Mouse (Mus musculus): ENCODE measurements around the gene Pbxip1. TPM values are rescaled to one million over a fixed set of nuclear protein-coding genes. Genes with fewer than 3 reads are reported as not detected.

The Pbxip1 gene
- polyA plus RNA-seq, 1 experiment from 2014 or later = 14.1 TPM

DNA sequence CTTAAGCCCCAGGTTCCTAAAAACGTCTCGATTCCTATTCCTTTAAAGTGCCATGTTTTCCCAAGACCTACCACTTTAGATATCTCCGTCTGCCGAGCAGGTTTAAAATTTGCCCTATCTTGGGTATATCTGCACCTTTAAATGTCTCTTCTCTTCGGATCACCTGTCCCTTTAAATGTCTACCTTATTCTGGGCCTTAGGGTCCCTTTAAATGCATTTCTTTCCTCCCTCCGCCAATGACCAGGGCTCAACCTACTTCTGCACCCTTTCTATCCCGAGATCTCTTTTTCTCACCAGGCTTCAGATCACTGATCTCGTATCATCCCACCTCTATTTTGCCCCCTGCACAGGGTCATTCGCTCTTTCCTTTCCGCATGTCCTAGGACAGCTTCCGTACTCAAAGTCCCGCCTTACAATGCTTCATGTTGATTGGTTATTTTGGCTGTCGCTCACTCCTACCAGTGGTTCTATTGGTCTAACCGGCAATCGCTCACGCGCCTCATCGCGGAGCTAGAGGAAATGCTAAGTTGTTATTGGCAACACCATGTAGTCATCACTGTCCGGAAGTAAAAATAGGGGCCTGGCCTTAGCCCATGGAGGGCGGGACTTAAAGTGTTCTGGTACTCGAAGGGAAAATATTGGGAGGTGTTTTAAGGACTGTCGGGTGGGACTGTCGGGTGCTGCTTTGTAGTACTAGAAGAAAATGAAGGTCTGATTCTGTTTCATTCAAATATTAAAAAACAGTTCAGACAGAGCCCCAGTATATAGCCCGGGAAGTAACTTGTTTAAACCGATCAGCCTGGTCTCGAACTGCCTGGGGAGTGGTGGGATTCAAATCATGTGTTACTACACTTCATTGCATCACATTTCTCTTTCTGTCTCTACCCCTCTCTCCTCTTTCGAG lies 24.8 kb upstream of the Pbxip1 start, which contains the start of gene Flad1:
TSS of gene Flad1 (minus strand) at position 381 of the 904 bp plus-strand sequence.
- 7% methylated on average over 28 of the region's 28 CpGs for WGBS
- H3K4me1 ChIP-seq (replicated peaks) = peaks cover 20% of the 10 kb centered on the region
- peak within 1 kb of the TSS; percentile 52 for H3K4me3 ChIP-seq (replicated peaks)
- peak; percentile 100 for ATAC-seq
- no peaks in the 10 kb centered on the region for H3K9me3 ChIP-seq
- H3K36me3 ChIP-seq = peaks cover 43% of the 10 kb centered on the region
- H3K4me2 ChIP-seq (replicated peaks) = peak within 1 kb of the TSS; percentile 69
- peak within 1 kb of the TSS; percentile 67 for H3K27ac ChIP-seq
- H3K27me3 ChIP-seq = no peaks in the 10 kb centered on the region
- peak within 1 kb of the TSS; percentile 60 for H3K9ac ChIP-seq (replicated peaks)

DNA sequence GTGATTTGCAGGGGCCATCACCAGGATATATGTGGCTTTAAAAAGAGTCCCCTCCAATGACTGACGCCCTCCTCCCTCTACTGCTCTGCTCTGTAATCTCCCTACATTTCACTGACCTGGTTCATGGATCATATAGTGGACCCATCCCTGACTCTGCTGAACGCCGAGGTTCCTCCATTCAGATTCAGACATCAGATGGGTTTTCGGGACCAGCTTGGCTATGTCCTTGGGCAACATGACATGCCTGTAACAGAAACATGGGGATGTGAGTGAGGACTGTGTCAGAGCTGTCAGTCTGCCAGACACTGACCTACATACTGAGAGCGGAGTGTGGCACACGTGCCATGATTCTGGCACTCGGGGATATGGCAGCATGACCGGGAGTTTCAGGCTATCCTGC lies 20.3 kb upstream of the Pbxip1 start:
- H3K36me3 ChIP-seq = peaks cover 23% of the 10 kb centered on the region
- no peak for ATAC-seq
- H3K4me1 ChIP-seq (replicated peaks) = peaks cover 42% of the 10 kb centered on the region
- no peak overlapping the region for H3K4me2 ChIP-seq (replicated peaks)
- no peak overlapping the region for H3K27ac ChIP-seq
- no peaks in the 10 kb centered on the region for H3K9me3 ChIP-seq
- no peak overlapping the region for H3K4me3 ChIP-seq (replicated peaks)
- H3K9ac ChIP-seq (replicated peaks) = no peak overlapping the region
- 96% methylated on average over 8 of the region's 8 CpGs for WGBS
- no peaks in the 10 kb centered on the region for H3K27me3 ChIP-seq

DNA sequence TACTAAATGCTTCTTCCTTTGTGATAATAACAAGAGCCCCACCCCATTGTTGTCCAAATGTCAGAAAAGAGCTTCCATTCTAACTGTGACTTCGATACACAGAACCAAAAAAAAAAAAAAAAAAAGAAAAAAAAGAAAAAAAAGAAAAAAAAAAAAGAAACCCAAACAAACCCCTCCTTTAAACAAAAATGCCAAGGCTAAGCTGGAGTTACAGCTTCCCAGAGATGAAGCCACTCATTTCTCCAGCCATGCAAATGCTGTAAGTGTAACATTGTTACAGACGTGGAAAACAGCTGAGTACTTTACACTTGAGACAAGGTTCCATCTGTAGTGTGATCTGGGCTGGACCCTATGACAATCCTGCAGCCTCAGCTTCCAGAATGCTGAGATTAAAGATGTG lies 19.4 kb upstream of the Pbxip1 start:
- peaks cover 23% of the 10 kb centered on the region for H3K36me3 ChIP-seq
- H3K4me3 ChIP-seq (replicated peaks) = peak overlapping the region; percentile 57
- peak overlapping the region; percentile 66 for H3K9ac ChIP-seq (replicated peaks)
- H3K4me1 ChIP-seq (replicated peaks) = peaks cover 51% of the 10 kb centered on the region
- no peaks in the 10 kb centered on the region for H3K9me3 ChIP-seq
- H3K4me2 ChIP-seq (replicated peaks) = peak overlapping the region; percentile 88
- peak overlapping the region; percentile 74 for H3K27ac ChIP-seq
- no peaks in the 10 kb centered on the region for H3K27me3 ChIP-seq
- ATAC-seq = no peak
- 28% methylated on average over 2 of the region's 2 CpGs for WGBS

DNA sequence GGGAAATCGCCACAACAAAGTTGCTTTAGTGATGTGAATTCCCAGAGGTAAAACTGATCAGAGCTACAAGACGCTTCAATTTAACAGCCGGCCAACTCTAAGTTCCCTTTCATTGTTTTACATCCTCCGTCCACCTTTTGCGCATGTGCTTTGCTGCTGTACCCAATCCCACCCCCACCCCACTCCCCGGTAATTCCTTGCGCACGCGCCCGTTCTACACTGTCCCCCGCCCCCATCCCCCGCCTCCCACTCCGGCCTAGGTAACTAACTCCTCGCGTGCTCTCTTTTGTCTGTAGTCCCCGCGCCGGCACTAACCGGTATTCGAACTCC lies 18.7 kb upstream of the Pbxip1 start:
- Histone ChIP-seq H3K27ac (peak overlapping the region; percentile 74), H3K4me1 (replicated peaks) (peaks cover 52% of the 10 kb centered on the region), H3K36me3 (peaks cover 23% of the 10 kb centered on the region), H3K4me3 (replicated peaks) (peak overlapping the region; percentile 57), H3K4me2 (replicated peaks) (peak overlapping the region; percentile 88), H3K9me3 (no peaks in the 10 kb centered on the region), H3K9ac (replicated peaks) (peak overlapping the region; percentile 66), H3K27me3 (no peaks in the 10 kb centered on the region)
- whole genome bisulfite sequencing = under 1% methylated on average over 20 of the region's 20 CpGs
- peak; percentile 51 for ATAC-seq

DNA sequence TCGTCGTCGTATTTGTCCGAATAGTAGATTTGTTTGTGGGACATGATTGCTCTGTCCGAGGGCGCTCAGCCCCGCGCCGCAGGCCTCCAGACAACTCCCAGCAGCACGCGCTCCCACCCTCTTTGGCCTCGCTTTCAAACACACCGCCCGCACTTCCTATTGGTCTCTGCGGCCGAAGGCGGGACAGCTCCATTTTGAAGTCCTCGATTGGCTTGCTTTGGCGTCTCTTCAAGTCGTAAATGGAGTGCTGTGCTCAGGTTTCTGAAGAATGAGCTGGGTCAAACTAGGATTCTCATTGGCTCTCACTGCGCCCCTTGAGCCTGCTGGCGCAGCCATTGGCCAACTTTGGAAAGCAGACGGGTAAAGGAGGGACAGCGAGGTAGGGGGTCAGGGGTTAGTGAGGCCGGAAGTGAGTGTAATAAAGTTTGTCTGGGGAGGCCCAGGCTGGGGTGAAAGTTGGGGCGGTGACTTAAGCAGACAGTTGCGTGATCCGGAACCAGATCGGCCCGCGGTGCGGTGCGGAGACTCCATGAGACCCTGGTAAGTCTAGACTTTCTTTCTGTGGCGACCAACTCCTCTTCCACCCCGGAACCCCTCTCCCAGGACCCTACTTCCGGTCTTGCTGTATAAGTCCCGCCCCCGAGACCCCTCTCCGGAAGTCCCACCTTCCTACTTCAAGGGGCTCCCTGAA lies 18.2 kb upstream of the Pbxip1 start, which contains the start of the genes Cks1b and Shc1:
TSS of gene Cks1b (minus strand) at position 214 of the 691 bp plus-strand sequence.
TSS of gene Shc1 (plus strand) at position 274 of the 691 bp plus-strand sequence.
- Histone ChIP-seq H3K27me3 (no peaks in the 10 kb centered on the region), H3K4me2 (replicated peaks) (peak within 1 kb of the TSS; percentile 88), H3K36me3 (peaks cover 23% of the 10 kb centered on the region), H3K4me1 (replicated peaks) (peaks cover 57% of the 10 kb centered on the region), H3K27ac (peak within 1 kb of the TSS; percentile 76), H3K4me3 (replicated peaks) (peak within 1 kb of the TSS; percentile 57), H3K9ac (replicated peaks) (peak within 1 kb of the TSS; percentile 69), H3K9me3 (no peaks in the 10 kb centered on the region)
- ATAC-seq = peak; percentile 97
- under 1% methylated on average over 39 of the region's 39 CpGs for WGBS

DNA sequence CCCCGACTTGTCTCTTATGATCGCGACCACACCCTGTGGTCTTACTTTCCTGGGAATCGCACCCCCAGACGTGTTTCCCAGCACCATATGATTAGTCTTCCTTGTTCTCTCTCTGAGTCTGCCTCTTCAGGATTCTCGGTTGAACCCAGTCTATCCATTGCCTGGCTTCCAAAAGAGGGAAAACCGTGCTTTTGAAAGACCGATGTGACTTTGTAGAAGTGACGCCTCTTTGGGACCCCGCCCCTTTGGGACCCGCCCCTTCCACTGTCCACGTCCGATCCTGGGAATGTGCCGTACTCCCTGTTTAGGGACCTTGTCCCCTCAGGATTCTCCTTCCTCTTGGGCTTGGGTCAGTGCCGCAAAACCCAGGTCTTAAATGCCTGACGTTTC lies 17.6 kb upstream of the Pbxip1 start:
- peak overlapping the region; percentile 69 for H3K9ac ChIP-seq (replicated peaks)
- ATAC-seq = peak; percentile 18
- peaks cover 58% of the 10 kb centered on the region for H3K4me1 ChIP-seq (replicated peaks)
- H3K27ac ChIP-seq = peak overlapping the region; percentile 76
- H3K9me3 ChIP-seq = no peaks in the 10 kb centered on the region
- peaks cover 23% of the 10 kb centered on the region for H3K36me3 ChIP-seq
- peak overlapping the region; percentile 88 for H3K4me2 ChIP-seq (replicated peaks)
- H3K4me3 ChIP-seq (replicated peaks) = peak overlapping the region; percentile 57
- 0% methylated on average over 16 of the region's 16 CpGs for WGBS
- H3K27me3 ChIP-seq = no peaks in the 10 kb centered on the region

DNA sequence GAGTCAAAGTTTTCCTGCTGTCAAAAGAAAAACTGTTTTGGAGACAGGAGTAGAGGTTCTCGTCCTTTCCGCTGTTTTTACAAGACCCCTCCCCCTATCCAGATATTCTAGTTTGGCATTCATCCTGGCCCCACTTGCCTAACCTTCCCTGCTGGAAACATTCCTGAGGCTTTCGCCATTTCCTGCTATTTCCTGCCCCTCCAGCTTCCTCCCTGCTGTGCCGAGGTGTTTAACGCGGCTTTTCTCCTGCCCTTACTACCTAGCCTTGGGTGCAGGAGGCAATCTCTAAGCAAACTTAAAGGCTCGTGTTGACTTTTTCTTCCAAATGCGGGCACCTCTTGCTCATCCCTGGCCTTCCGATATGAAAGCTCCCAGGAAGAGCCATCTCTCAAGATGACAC lies 16.9 kb upstream of the Pbxip1 start:
- 5% methylated on average over 9 of the region's 9 CpGs for WGBS
- Histone ChIP-seq H3K9ac (replicated peaks) (peak overlapping the region; percentile 69), H3K27me3 (no peaks in the 10 kb centered on the region), H3K27ac (peak overlapping the region; percentile 76), H3K36me3 (peaks cover 16% of the 10 kb centered on the region), H3K4me1 (replicated peaks) (peaks cover 58% of the 10 kb centered on the region), H3K4me3 (replicated peaks) (peak overlapping the region; percentile 57), H3K9me3 (no peaks in the 10 kb centered on the region), H3K4me2 (replicated peaks) (peak overlapping the region; percentile 88)
- no peak for ATAC-seq

DNA sequence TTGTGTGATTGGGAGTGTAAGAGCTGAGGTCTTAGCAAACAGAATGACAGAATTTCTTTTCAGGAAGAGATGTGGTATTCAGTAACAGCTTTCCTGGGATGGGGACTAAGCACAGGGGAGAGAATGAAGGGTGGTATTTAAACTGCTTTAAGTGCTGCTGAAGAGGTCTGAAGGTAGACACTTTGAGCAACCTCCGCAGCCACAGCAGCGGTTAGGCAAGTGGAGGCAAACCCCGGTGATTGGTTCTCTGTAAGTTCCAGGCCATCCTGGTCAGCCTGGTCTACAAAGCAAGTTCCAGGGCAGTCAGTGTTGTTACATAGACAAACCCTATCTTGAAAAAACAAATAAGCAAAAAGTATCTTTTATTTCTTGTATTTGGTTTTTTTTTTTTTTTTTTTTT lies 16.5 kb upstream of the Pbxip1 start:
- Histone ChIP-seq H3K27ac (peak overlapping the region; percentile 76), H3K9me3 (no peaks in the 10 kb centered on the region), H3K9ac (replicated peaks) (peak overlapping the region; percentile 69), H3K4me3 (replicated peaks) (peak overlapping the region; percentile 57), H3K27me3 (no peaks in the 10 kb centered on the region), H3K4me1 (replicated peaks) (peaks cover 58% of the 10 kb centered on the region), H3K4me2 (replicated peaks) (peak overlapping the region; percentile 88), H3K36me3 (peaks cover 16% of the 10 kb centered on the region)
- WGBS = 40% methylated on average over 3 of the region's 3 CpGs
- no peak for ATAC-seq

DNA sequence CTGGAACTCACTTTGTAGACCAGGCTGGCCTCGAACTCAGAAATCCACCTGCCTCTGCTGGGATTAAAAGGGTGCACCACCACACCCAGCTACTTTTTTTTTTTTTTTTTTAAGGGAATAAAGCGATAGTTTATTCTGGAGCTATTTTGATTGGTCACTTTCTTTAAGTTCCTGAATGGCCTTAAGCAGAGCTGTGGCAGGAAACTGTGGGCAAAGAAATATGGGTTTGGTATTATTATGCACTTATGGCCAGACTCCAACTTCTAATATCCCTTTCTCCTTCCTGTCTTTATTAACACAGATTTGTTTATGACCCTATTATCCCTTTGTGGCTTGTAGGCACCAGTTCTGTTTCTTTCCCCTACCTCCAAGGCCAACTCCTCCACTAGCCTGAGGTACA lies 16.1 kb upstream of the Pbxip1 start:
- Histone ChIP-seq H3K4me1 (replicated peaks) (peaks cover 58% of the 10 kb centered on the region), H3K9me3 (no peaks in the 10 kb centered on the region), H3K36me3 (peaks cover 13% of the 10 kb centered on the region), H3K4me3 (replicated peaks) (no peak overlapping the region), H3K4me2 (replicated peaks) (peak overlapping the region; percentile 58), H3K27me3 (no peaks in the 10 kb centered on the region), H3K9ac (replicated peaks) (no peak overlapping the region), H3K27ac (no peak overlapping the region)
- 64% methylated on average over 2 of the region's 2 CpGs for WGBS
- no peak for ATAC-seq

DNA sequence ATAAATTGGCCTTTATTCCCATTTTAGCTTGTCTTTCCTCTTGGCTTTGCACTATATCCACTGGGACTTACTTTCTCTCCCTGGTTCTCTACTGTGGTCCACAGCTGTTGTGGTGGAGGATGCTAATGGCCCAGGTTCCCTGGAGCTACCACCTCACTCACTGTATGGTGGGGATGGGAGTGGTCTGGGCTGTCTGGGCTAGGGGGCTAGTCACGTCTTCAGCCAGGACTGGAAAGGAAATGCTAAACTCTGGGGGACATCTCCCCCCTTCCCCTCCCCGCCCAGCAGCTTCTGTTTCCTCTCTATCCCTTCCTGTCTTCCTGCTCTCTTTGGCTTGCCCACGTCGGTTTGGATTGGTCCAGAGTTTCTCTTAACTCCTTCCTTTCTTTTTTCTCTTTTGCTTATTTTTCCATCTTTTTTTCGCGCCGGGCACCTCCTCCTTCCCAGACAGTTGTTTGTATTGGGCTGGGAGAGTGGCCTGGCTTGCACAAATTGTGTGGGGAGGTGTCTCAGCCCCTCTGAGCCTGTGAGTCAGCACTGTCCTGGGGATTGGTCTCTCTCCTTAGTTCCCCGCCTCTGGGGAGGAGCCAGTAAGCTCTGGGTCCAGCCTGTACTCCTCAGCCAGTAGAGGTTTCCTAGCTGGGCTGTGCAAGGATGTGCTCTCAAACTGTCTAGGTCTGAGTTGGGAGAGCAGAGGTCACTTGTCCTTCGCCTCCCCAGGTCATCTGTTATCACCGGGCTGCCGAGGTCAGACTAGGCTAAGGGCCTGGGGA lies 15.3 kb upstream of the Pbxip1 start:
- 4% methylated on average over 11 of the region's 11 CpGs for WGBS

DNA sequence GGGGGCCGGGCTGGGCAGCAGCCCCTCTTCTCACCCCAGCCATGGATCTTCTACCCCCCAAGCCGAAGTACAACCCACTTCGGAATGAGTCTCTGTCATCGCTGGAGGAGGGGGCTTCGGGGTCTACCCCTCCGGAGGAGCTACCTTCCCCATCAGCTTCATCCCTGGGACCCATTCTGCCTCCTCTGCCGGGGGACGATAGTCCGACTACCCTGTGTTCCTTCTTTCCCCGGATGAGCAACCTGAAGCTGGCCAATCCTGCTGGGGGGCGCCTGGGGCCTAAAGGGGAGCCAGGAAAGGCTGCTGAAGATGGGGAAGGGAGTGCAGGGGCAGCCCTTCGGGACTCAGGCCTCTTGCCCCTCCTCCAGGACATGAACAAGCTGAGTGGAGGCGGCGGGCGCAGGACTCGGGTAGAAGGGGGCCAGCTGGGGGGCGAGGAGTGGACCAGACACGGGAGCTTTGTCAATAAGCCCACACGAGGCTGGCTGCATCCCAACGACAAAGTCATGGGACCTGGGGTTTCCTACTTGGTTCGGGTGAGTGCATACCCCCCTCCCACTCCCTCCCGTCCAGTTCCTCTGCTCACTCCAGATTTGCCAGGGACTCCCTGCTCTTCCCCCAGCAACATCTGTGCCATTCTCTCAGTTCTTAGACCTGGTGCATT lies 14.6 kb upstream of the Pbxip1 start:
- no peaks in the 10 kb centered on the region for H3K9me3 ChIP-seq
- no peaks in the 10 kb centered on the region for H3K27me3 ChIP-seq
- H3K27ac ChIP-seq = no peak overlapping the region
- H3K4me3 ChIP-seq (replicated peaks) = peak overlapping the region; percentile 36
- 4% methylated on average over 22 of the region's 22 CpGs for WGBS
- ATAC-seq = no peak
- peaks cover 49% of the 10 kb centered on the region for H3K4me1 ChIP-seq (replicated peaks)
- H3K9ac ChIP-seq (replicated peaks) = peak overlapping the region; percentile 72
- H3K36me3 ChIP-seq = peaks cover 14% of the 10 kb centered on the region
- peak overlapping the region; percentile 58 for H3K4me2 ChIP-seq (replicated peaks)

More for the DNA sequence above, 15.3 kb upstream of the Pbxip1 start:
- no peaks in the 10 kb centered on the region for H3K9me3 ChIP-seq
- H3K4me1 ChIP-seq (replicated peaks) = peaks cover 57% of the 10 kb centered on the region
- H3K4me3 ChIP-seq (replicated peaks) = peak overlapping the region; percentile 36
- no peaks in the 10 kb centered on the region for H3K27me3 ChIP-seq
- no peak overlapping the region for H3K27ac ChIP-seq
- peak overlapping the region; percentile 72 for H3K9ac ChIP-seq (replicated peaks)
- peak; percentile 37 for ATAC-seq
- peak overlapping the region; percentile 58 for H3K4me2 ChIP-seq (replicated peaks)
- peaks cover 9% of the 10 kb centered on the region; the same call in 1 of the 2 replicates for H3K36me3 ChIP-seq
